Comparison of ENCODE assay signal across 13 mouse cellular contexts in genomic region chr2:127338012-127338411, GRCm38 (mm10). TPM values are rescaled to one million over a fixed set of nuclear protein-coding genes. Genes with fewer than 3 reads are reported as not detected.
A peak's percentile ranks its signal among the peaks of the same experiment; 100 is the strongest.
DNase-seq lines count a peak whose midpoint lies in the region; ATAC-seq lines count a peak whose summit lies in the region.
"Had no signal": no experiment of that assay in that cellular context is flagged by ENCODE, and none has a peak within 500 bp of the region (broad histone marks: within the 10 kb centered on the region; RNA-seq: fewer than 3 reads in every experiment).

No protein-coding gene starts in this region.

- ATAC-seq in heart, embryonic 14.5 days (ENCODE audit: insufficient number of reproducible peaks, insufficient read depth, low FRiP score, low read depth): no peak
- no peak for ATAC-seq in neural tube, embryonic 12.5 days (ENCODE audit: low FRiP score, low read depth)
- no peak for ATAC-seq in liver, embryonic 15.5 days (ENCODE audit: insufficient read depth)
- ATAC-seq: forebrain, embryonic 15.5 days had no signal

- WGBS in heart, embryonic 14.5 days: 62% methylated on average over 7 of the region's 7 CpGs
- 75% methylated on average over 7 of the region's 7 CpGs for WGBS in neural tube, embryonic 12.5 days
- WGBS in liver, embryonic 15.5 days (ENCODE audit: insufficient replicate concordance): 39% methylated on average over 7 of the region's 7 CpGs

- H3K4me2 ChIP-seq in heart, embryonic 14.5 days (ENCODE audit: low read length): peak overlapping the region; percentile 96
- peak overlapping the region; percentile 90; the same call in 1 of the 2 replicates for H3K4me2 ChIP-seq in neural tube, embryonic 12.5 days (replicated peaks)
- H3K4me2 ChIP-seq in liver, embryonic 15.5 days: peak overlapping the region; percentile 75
- H3K4me2 ChIP-seq: forebrain, embryonic 15.5 days had no signal

- H3K4me1 ChIP-seq in heart, embryonic 14.5 days (ENCODE audit: control insufficient read depth in 2 of 2, insufficient read depth in 2 of 2, low read length in 2 of 2): peaks cover 21 to 31% of the 10 kb centered on the region in 2 experiments
- peaks cover 12% of the 10 kb centered on the region for H3K4me1 ChIP-seq in neural tube, embryonic 12.5 days
- peaks cover 50% of the 10 kb centered on the region for H3K4me1 ChIP-seq in liver, embryonic 15.5 days (replicated peaks)

- no peak overlapping the region for H3K9ac ChIP-seq in heart, embryonic 14.5 days (ENCODE audit: low read length)
- no peak overlapping the region for H3K9ac ChIP-seq in neural tube, embryonic 12.5 days
- H3K9ac ChIP-seq in liver, embryonic 15.5 days: no peak overlapping the region
- H3K9ac ChIP-seq: forebrain, embryonic 15.5 days; hindbrain, embryonic 15.5 days; limb, embryonic 12.5 days had no signal

- H3K36me3 ChIP-seq in heart, embryonic 14.5 days (ENCODE audit: control insufficient read depth, insufficient read depth, low read length): no peaks in the 10 kb centered on the region
- H3K36me3 ChIP-seq in neural tube, embryonic 12.5 days: no peaks in the 10 kb centered on the region
- no peaks in the 10 kb centered on the region for H3K36me3 ChIP-seq in liver, embryonic 15.5 days (replicated peaks)
- peaks cover 18% of the 10 kb centered on the region for H3K36me3 ChIP-seq in splenic B cell, adult 2 months (ENCODE audit: control insufficient read depth, insufficient read depth, low read length, poor library complexity, severe bottlenecking)
- H3K36me3 ChIP-seq: forebrain, embryonic 15.5 days; hindbrain, embryonic 15.5 days; limb, embryonic 12.5 days had no signal

- H3K27me3 ChIP-seq in heart, embryonic 14.5 days (ENCODE audit: control insufficient read depth, insufficient read depth, low read length): peaks cover 8% of the 10 kb centered on the region; the same call in 1 of the 2 replicates
- peaks cover 42% of the 10 kb centered on the region for H3K27me3 ChIP-seq in neural tube, embryonic 12.5 days (replicated peaks)
- H3K27me3 ChIP-seq in liver, embryonic 15.5 days: peaks cover 59% of the 10 kb centered on the region
- no peaks in the 10 kb centered on the region for H3K27me3 ChIP-seq in splenic B cell, adult 2 months (ENCODE audit: control insufficient read depth, insufficient read depth, low read length, poor library complexity, severe bottlenecking)

- no peaks in the 10 kb centered on the region for H3K9me3 ChIP-seq in heart, embryonic 14.5 days (ENCODE audit: control insufficient read depth, low read length)
- no peaks in the 10 kb centered on the region for H3K9me3 ChIP-seq in neural tube, embryonic 12.5 days
- H3K9me3 ChIP-seq in liver, embryonic 15.5 days (replicated peaks): no peaks in the 10 kb centered on the region
- H3K9me3 ChIP-seq: forebrain, embryonic 15.5 days; hindbrain, embryonic 15.5 days; limb, embryonic 12.5 days had no signal

- H3K4me3 ChIP-seq in heart, embryonic 14.5 days (ENCODE audit: control insufficient read depth in 1 of 2, insufficient read depth in 1 of 2, low read depth in 1 of 2, low read length in 2 of 2): peak overlapping the region; percentile 21 to 66; a peak in 2 of 4 replicates
- H3K4me3 ChIP-seq in neural tube, embryonic 12.5 days: no peak overlapping the region
- H3K4me3 ChIP-seq in liver, embryonic 15.5 days (replicated peaks): peak overlapping the region; percentile 53; the same call in 1 of the 2 replicates
- H3K4me3 ChIP-seq: forebrain, embryonic 15.5 days had no signal

- intact Hi-C loops in left cerebral cortex, postnatal 25 days (cut with DNase I): no loop called here

- no peak overlapping the region for H3K27ac ChIP-seq in heart, embryonic 14.5 days (replicated peaks in 1 of 2; ENCODE audit: control insufficient read depth in 1 of 2, insufficient read depth in 1 of 2, low read depth in 2 of 2, low read length in 2 of 2)
- no peak overlapping the region for H3K27ac ChIP-seq in neural tube, embryonic 12.5 days
- no peak overlapping the region for H3K27ac ChIP-seq in liver, embryonic 15.5 days (replicated peaks)
- H3K27ac ChIP-seq: forebrain, embryonic 15.5 days; hindbrain, embryonic 15.5 days; limb, embryonic 12.5 days had no signal

- DNase-seq in heart, adult 18-20 months: no peak
- DNase-seq in neural tube, embryonic 10.5 days (ENCODE audit: extremely low spot score, low spot score): no peak
- peak; percentile 94 for DNase-seq in splenic B cell, adult 2 months (ENCODE audit: low read depth, low spot score)
- DNase-seq in adrenal gland, postnatal 25 days: no peak
- DNase-seq in left cerebral cortex, postnatal 25 days (ENCODE audit: low spot score in 2 of 2): no peak
- DNase-seq: adrenal gland, postnatal 36 days had no signal

RNA-seq across cellular contexts. Expression of gene Astl, which starts 0.4 kb away (rescaled TPM):
- not detected in 2 replicates for polyA plus RNA-seq in heart, embryonic 14.5 days (2014; fragmentation: Nextera tagmentation; extraction: Ambion mirVana)
- total RNA-seq in heart, adult 18-20 months (2021): not detected
- not detected in 2 replicates for polyA plus RNA-seq in neural tube, embryonic 12.5 days (2016; fragmentation: Nextera tagmentation; extraction: Ambion mirVana)
- 0.03 TPM in 1 of 2 replicates, not detected in the other for polyA plus RNA-seq in liver, embryonic 15.5 days (2015; fragmentation: Nextera tagmentation; extraction: Ambion mirVana)
- not detected in 2 replicates for total RNA-seq in adrenal gland, postnatal 25 days (2021)
- not detected for total RNA-seq in left cerebral cortex, postnatal 25 days (2021)
- total RNA-seq: adrenal gland, postnatal 36 days had no signal
- polyA plus RNA-seq: forebrain, embryonic 15.5 days; hindbrain, embryonic 15.5 days; limb, embryonic 12.5 days; stomach, embryonic 16.5 days had no signal

RNA-seq across cellular contexts. Expression of gene Dusp2, which starts 2.1 kb away (rescaled TPM):
- polyA plus RNA-seq in heart, embryonic 14.5 days (2014; fragmentation: Nextera tagmentation; extraction: Ambion mirVana): 14.5 and 15.9 TPM in 2 replicates
- total RNA-seq in heart, adult 18-20 months (2021): 1 to 10 TPM in 1 of 2 experiments, under 1 TPM in 1; 0.57 to 2.0 TPM
- polyA plus RNA-seq in neural tube, embryonic 12.5 days (2016; fragmentation: Nextera tagmentation; extraction: Ambion mirVana): 9.7 TPM in 2 replicates
- 2.6 and 2.9 TPM in 2 replicates for polyA plus RNA-seq in liver, embryonic 15.5 days (2015; fragmentation: Nextera tagmentation; extraction: Ambion mirVana)
- 0.49 TPM in 1 of 2 replicates, not detected in the other for total RNA-seq in adrenal gland, postnatal 25 days (2021)
- total RNA-seq in left cerebral cortex, postnatal 25 days (2021): 1 to 10 TPM; 2.3 to 2.8 TPM

RNA-seq across cellular contexts. Expression of gene Adra2b, which starts 25.0 kb away (rescaled TPM):
- polyA plus RNA-seq in heart, embryonic 14.5 days (2014; fragmentation: Nextera tagmentation; extraction: Ambion mirVana): 1.1 and 1.2 TPM in 2 replicates
- total RNA-seq in heart, adult 18-20 months (2021): under 1 TPM; 0.72 to 0.77 TPM
- 1.3 TPM in 2 replicates for polyA plus RNA-seq in neural tube, embryonic 12.5 days (2016; fragmentation: Nextera tagmentation; extraction: Ambion mirVana)
- 21.7 and 24.0 TPM in 2 replicates for polyA plus RNA-seq in liver, embryonic 15.5 days (2015; fragmentation: Nextera tagmentation; extraction: Ambion mirVana)
- 1.4 and 2.0 TPM in 2 replicates for total RNA-seq in adrenal gland, postnatal 25 days (2021)
- 1 to 10 TPM in 1 of 2 experiments, under 1 TPM in 1; 0.39 to 1.1 TPM for total RNA-seq in left cerebral cortex, postnatal 25 days (2021)
